Mouse (Mus musculus) hindbrain, embryonic 10.5 days (tissue): ENCODE measurements around the gene Ttc27. TPM values are rescaled to one million over a fixed set of nuclear protein-coding genes. Genes with fewer than 3 reads are reported as not detected.
"Not testable (repeated sequence)": the region's sequence is repeated elsewhere in the genome, so short reads cannot be mapped to it uniquely, and the experiment has no call there.

Source experiments
- DNase-seq: peaks from one replicate; pipeline ENCODE4 v3.0.0-alpha.2; 2017; ENCODE audit warnings: low spot score
- H3K27ac ChIP-seq: fragments of 300-500 bp; sonication (generic); 2 replicates; pipeline ENCODE4 v1.5.1; 2016; ENCODE audit warnings: mild to moderate bottlenecking, moderate library complexity
- H3K27me3 ChIP-seq: fragments of 300-500 bp; sonication (generic); 2 replicates; pipeline ENCODE4 v1.6.1; 2016; ENCODE audit warnings: mild to moderate bottlenecking; ENCODE audit not compliant: poor library complexity, insufficient read depth, severe bottlenecking
- H3K36me3 ChIP-seq: fragments of 300-500 bp; sonication (generic); 2 replicates; pipeline ENCODE4 v1.6.1; 2016; ENCODE audit warnings: mild to moderate bottlenecking, moderate library complexity
- H3K4me1 ChIP-seq: fragments of 300-500 bp; sonication (generic); replicated peaks from 2 replicates; pipeline ENCODE4 v1.6.1; 2016; ENCODE audit warnings: mild to moderate bottlenecking
- H3K4me3 ChIP-seq: fragments of 300-500 bp; sonication (generic); 2 replicates; pipeline ENCODE4 v1.5.1; 2016; ENCODE audit warnings: mild to moderate bottlenecking, moderate library complexity
- H3K9me3 ChIP-seq: fragments of 300-500 bp; sonication (generic); 2 replicates; pipeline ENCODE4 v1.6.1; 2016; ENCODE audit warnings: mild to moderate bottlenecking, moderate library complexity
- WGBS: fragments of 180-500 bp; shearing (Covaris S2); methylation state at CpG from one replicate; pipeline ENCODE4 v1.1.7; 2016; 5-methylcytosine and 5-hydroxymethylcytosine counted together
- polyA plus RNA-seq: library from polyadenylated mRNA; unstranded; fragments of >200 nt; fragmentation: Nextera tagmentation; extraction: Ambion mirVana; gene quantifications from 2 replicates; pipeline ENCODE4 v1.2.1, GENCODE M21; 2016

The Ttc27 gene
- 20.4 and 25.8 TPM in 2 replicates for polyA plus RNA-seq

DNA sequence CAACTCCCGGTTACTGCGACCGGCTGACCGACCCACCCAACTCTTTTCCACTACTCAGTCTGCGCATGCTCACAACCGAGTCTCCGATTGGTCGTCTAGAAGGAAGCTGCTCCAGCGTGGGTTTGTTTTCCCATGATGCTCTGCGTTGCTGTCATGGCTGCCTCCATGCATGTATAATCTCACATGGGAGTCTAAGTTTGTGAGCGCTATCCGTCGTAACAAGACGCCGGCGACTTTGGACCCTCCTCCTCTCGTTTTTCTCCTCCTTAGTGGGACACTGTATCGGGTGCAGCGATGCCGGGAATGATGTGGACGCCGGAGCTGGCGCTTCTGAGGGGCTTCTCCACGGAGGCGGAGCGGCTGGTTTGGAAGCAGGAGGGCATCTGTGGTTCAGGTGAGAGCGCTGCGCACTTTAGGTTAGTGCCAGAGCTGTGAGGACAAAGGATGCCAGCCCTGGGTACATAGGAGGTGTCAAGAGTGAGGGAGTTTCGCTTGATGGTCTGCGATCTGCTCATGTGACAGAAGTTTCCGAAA lies at the start of gene Ttc27:
Gene Ttc27, plus strand, starts transcription at position 115 of the 534 bp plus-strand sequence.
- DNase-seq: peak; percentile 95
- Histone ChIP-seq H3K4me3 (peak within 1 kb of the TSS; percentile 87), H3K36me3 (peaks cover 16% of the 10 kb centered on the region), H3K27me3 (no peaks in the 10 kb centered on the region), H3K9me3 (no peaks in the 10 kb centered on the region), H3K27ac (peak within 1 kb of the TSS; percentile 77), H3K4me1 (peaks cover 16% of the 10 kb centered on the region)
- 1% methylated on average over 31 of the region's 31 CpGs for WGBS

GRCm38 (mm10) chr17:74668010-74668409 lies 49.5 kb upstream of the Ttc27 start:
- H3K27ac ChIP-seq: no peak overlapping the region
- H3K4me3 ChIP-seq: no peak overlapping the region
- peaks cover 93% of the 10 kb centered on the region for H3K36me3 ChIP-seq
- WGBS: 78% methylated on average over 1 of the region's 1 CpGs
- no peaks in the 10 kb centered on the region for H3K9me3 ChIP-seq
- DNase-seq: no peak
- no peaks in the 10 kb centered on the region for H3K4me1 ChIP-seq
- no peaks in the 10 kb centered on the region for H3K27me3 ChIP-seq

- Histone ChIP-seq H3K36me3 (peaks cover 87% of the 10 kb centered on the region), H3K4me3 (no peak overlapping the region), H3K27ac (no peak overlapping the region), H3K9me3 (no peaks in the 10 kb centered on the region), H3K27me3 (no peaks in the 10 kb centered on the region), H3K4me1 (no peaks in the 10 kb centered on the region)
- DNase-seq: no peak
- WGBS: 94% methylated on average over 13 of the region's 13 CpGs
These were observed 47.5 kb upstream of the Ttc27 start for GRCm38 (mm10) chr17:74670031-74670430.

DNA sequence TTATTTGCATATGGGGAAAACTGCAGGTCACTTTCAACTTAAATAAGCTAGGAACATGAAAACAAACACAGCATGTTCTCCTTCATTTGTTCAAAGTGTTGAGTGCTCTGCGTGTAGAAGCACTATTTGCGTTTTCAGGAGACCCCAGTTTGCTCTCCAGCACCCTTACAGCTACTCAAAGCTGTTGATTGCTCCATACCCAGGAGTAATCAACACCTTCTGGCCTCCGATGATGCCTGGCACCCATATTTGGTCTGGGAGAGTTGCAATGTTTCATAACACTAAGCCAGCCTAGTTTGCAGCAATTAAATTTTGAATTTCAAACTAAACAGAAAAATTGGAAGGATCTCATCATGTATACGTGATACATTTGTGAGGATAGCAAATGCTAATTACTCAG lies 45.1 kb upstream of the Ttc27 start:
- Histone ChIP-seq H3K9me3 (no peaks in the 10 kb centered on the region), H3K27me3 (no peaks in the 10 kb centered on the region), H3K27ac (no peak overlapping the region), H3K36me3 (peaks cover 90% of the 10 kb centered on the region), H3K4me1 (no peaks in the 10 kb centered on the region), H3K4me3 (no peak overlapping the region)
- WGBS: 82% methylated on average over 4 of the region's 4 CpGs
- no peak for DNase-seq

DNA sequence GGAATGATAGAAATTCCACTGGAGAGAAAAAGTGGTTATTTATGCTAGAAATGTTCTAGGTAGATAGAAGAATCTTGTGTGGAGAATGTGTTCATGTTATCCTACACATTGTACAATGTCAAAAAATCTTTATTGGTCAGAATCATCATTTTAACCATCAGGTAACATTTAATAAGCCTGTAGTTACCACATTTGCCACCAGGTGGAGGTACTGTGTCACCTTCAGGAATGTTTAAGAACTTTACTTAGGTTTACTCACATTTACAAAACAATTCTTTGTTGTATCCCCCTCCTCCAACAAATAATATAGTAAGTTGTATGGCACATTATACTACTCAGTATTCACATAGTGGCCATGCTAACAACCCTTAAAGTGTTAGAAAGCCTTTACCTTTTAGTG lies 44.3 kb upstream of the Ttc27 start:
- Histone ChIP-seq H3K36me3 (peaks cover 90% of the 10 kb centered on the region), H3K9me3 (no peaks in the 10 kb centered on the region), H3K27ac (no peak overlapping the region), H3K4me3 (no peak overlapping the region), H3K27me3 (no peaks in the 10 kb centered on the region), H3K4me1 (no peaks in the 10 kb centered on the region)
- DNase-seq: no peak

DNA sequence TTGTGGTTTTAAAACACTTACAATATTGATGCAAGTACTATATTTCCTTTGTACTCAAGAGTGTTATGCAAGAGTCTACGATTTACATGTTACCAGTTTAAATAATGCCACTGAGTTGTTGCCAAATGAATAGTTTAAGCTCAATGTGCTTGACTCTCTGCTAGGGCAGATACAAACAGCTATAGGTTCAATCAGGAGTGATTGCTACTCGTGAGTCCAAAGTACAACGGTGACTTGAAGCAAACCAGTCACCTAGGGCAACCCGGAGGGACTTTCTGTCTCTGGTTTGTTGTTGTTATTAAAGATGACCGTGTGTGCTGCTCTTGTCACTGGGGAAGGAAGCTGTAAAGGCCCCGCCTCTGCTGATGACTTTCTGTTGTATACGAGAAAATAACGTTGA lies 39.5 kb upstream of the Ttc27 start:
- 92% methylated on average over 8 of the region's 8 CpGs for WGBS

DNA sequence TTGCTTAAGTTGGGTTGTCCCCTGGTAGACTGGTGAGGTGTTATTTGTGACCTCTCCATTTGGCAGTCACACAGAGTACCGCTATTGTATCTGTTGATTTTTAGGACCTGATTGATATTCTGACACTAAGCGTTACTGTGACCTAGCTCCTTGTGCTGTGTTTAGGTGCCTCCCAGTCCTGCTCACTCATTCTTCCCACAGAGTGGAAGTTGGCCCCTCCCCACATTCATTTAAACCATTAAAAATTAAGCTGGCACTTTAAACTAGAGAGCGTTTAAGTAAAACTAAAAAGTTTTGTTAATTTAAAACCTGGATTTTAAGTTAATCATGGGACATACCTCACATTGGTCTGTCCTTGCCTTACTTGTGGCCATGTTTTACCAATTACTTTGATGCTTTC lies 32.6 kb upstream of the Ttc27 start:
- no peaks in the 10 kb centered on the region for H3K9me3 ChIP-seq
- 92% methylated on average over 3 of the region's 3 CpGs for WGBS
- H3K27ac ChIP-seq: no peak overlapping the region
- H3K27me3 ChIP-seq: no peaks in the 10 kb centered on the region
- H3K36me3 ChIP-seq: peaks cover 54% of the 10 kb centered on the region
- H3K4me1 ChIP-seq: no peaks in the 10 kb centered on the region
- H3K4me3 ChIP-seq: no peak overlapping the region
- no peak for DNase-seq

More for the DNA sequence above, 39.5 kb upstream of the Ttc27 start:
- Histone ChIP-seq H3K27me3 (no peaks in the 10 kb centered on the region), H3K36me3 (peaks cover 85% of the 10 kb centered on the region), H3K27ac (no peak overlapping the region), H3K4me3 (no peak overlapping the region), H3K4me1 (no peaks in the 10 kb centered on the region), H3K9me3 (no peaks in the 10 kb centered on the region)
- DNase-seq: no peak

- Histone ChIP-seq H3K4me3 (no peak overlapping the region), H3K27me3 (no peaks in the 10 kb centered on the region), H3K4me1 (no peaks in the 10 kb centered on the region), H3K36me3 (peaks cover 59% of the 10 kb centered on the region), H3K9me3 (no peaks in the 10 kb centered on the region), H3K27ac (no peak overlapping the region)
- WGBS: 93% methylated on average over 2 of the region's 2 CpGs
- DNase-seq: no peak
These were observed 29.0 kb upstream of the Ttc27 start for GRCm38 (mm10) chr17:74688555-74688954.

DNA sequence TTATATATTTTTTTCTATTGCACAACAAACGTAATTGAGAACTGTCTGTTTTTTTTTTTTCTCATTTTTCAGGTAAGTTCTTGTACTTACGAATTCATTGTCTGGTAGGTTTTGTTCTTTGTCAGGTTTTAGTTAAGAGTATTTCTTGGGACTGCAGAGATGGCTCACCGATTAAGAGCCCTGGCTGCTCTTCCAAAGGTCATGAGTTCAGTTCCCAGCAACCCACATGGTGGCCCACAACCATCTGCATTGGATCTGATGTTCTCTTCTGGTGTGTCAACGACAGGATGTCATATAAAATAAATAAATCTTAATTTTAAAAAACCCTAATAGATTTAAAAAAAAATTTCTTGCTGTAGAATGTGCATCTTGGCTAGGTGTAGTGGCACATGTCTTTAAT lies 28.1 kb upstream of the Ttc27 start:
- DNase-seq: no peak
- no peak overlapping the region for H3K27ac ChIP-seq
- WGBS: 92% methylated on average over 4 of the region's 4 CpGs
- H3K4me3 ChIP-seq: no peak overlapping the region
- no peaks in the 10 kb centered on the region for H3K27me3 ChIP-seq
- peaks cover 65% of the 10 kb centered on the region for H3K36me3 ChIP-seq
- no peaks in the 10 kb centered on the region for H3K4me1 ChIP-seq
- H3K9me3 ChIP-seq: no peaks in the 10 kb centered on the region

- DNase-seq, H3K4me1 ChIP-seq, H3K9me3 ChIP-seq, H3K4me3 ChIP-seq, H3K27me3 ChIP-seq, H3K27ac ChIP-seq: not testable (repeated sequence)
- WGBS: 99% methylated on average over 2 of the region's 2 CpGs
- peaks cover 85% of the 10 kb centered on the region for H3K36me3 ChIP-seq
These were observed 15.9 kb upstream of the Ttc27 start for GRCm38 (mm10) chr17:74701661-74702060.

DNA sequence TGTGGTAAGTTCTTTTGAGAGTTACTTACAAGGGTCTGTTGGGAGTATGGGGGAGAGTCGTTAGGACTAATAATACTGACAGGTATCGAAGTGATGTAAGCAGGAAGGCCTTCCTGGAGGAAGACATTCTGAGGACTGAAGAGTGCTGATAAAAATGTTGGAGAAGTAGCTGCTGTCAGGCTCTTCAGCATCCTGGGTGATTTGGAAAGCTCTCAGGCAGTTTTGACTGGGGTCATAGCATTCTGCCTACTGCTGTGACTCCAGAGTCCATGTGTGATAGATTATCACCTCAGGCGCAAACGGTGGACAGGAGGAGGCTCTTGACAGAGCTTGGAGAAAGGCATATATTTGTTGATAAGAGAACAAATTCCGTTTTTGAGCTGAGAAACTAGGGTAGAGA lies 12.1 kb upstream of the Ttc27 start:
- no peaks in the 10 kb centered on the region for H3K4me1 ChIP-seq
- WGBS: 80% methylated on average over 5 of the region's 5 CpGs
- no peaks in the 10 kb centered on the region for H3K9me3 ChIP-seq
- no peak overlapping the region for H3K4me3 ChIP-seq
- no peak for DNase-seq
- no peaks in the 10 kb centered on the region for H3K27me3 ChIP-seq
- H3K36me3 ChIP-seq: peaks cover 47% of the 10 kb centered on the region
- no peak overlapping the region for H3K27ac ChIP-seq

- Histone ChIP-seq H3K27me3 (no peaks in the 10 kb centered on the region), H3K4me1 (no peaks in the 10 kb centered on the region), H3K27ac (no peak overlapping the region), H3K4me3 (no peak overlapping the region), H3K36me3 (peaks cover 36% of the 10 kb centered on the region), H3K9me3 (no peaks in the 10 kb centered on the region)
- no peak for DNase-seq
These were observed 10.9 kb upstream of the Ttc27 start for GRCm38 (mm10) chr17:74706593-74706992.

DNA sequence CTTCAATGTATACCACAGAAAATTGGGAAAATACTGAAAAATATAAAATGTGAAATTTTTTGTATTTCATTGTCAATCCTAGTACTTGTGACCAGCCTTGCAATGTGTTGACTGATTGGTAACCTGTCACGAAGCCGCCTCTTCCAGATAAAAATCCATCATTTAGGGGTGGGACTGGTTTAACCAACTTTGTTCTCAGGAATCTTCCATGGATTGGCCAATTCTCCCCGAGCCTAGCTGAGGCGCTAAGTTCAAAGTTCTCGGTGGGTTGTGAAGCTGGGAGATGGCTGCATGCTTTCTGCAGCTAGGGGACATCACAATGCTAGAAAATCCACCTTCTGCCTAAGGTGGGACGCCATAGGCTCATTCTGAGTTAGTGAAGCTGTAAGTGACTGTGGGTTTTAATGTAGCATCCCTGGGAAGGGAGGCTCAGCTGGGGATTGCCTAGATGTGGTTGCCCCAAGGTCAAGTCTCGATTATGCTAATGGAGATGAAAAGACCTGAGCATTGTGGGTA lies 9.8 kb upstream of the Ttc27 start:
- 87% methylated on average over 7 of the region's 7 CpGs for WGBS
- H3K27ac ChIP-seq: no peak overlapping the region
- peaks cover 26% of the 10 kb centered on the region for H3K36me3 ChIP-seq
- H3K27me3 ChIP-seq: no peaks in the 10 kb centered on the region
- no peak for DNase-seq
- H3K4me3 ChIP-seq: no peak overlapping the region
- no peaks in the 10 kb centered on the region for H3K4me1 ChIP-seq
- H3K9me3 ChIP-seq: no peaks in the 10 kb centered on the region

GRCm38 (mm10) chr17:74710731-74711130 lies 6.8 kb upstream of the Ttc27 start:
- Histone ChIP-seq H3K4me1 (no peaks in the 10 kb centered on the region), H3K27me3 (no peaks in the 10 kb centered on the region), H3K27ac (no peak overlapping the region), H3K36me3 (peaks cover under 1% of the 10 kb centered on the region; the same call in 1 of the 2 replicates), H3K9me3 (no peaks in the 10 kb centered on the region), H3K4me3 (no peak overlapping the region)
- no peak for DNase-seq
- WGBS: 75% methylated on average over 4 of the region's 4 CpGs
